Mouse (Mus musculus): ENCODE results near the gene Ccdc122. TPM values are rescaled to one million over a fixed set of nuclear protein-coding genes. Genes with fewer than 3 reads are reported as not detected.
A peak's percentile ranks its signal among the peaks of the same experiment; 100 is the strongest.
"Not testable (repeated sequence)": the region's sequence is repeated elsewhere in the genome, so short reads cannot be mapped to it uniquely, and the experiment has no call there.

Ccdc122 gene
- 0.95 TPM in 2 replicates for polyA plus RNA-seq (2016; fragmentation: Nextera tagmentation; extraction: Ambion mirVana)

GRCm38 (mm10) chr14:77036226-77037046 lies at the start of gene Ccdc122, which contains the start of gene Lacc1:
Gene Ccdc122, plus strand, starts transcription at chr14:77036772.
Gene Lacc1, minus strand, starts transcription at chr14:77036904.
- under 1% methylated on average over 86 of the region's 86 CpGs for WGBS
- H3K4me1 ChIP-seq (replicated peaks) = peaks cover 26% of the 10 kb centered on the region
- H3K27me3 ChIP-seq (ENCODE audit: insufficient read depth, poor library complexity, severe bottlenecking) = peaks cover 5% of the 10 kb centered on the region; the same call in 1 of the 2 replicates
- H3K27ac ChIP-seq = peak within 1 kb of the TSS; percentile 88
- H3K36me3 ChIP-seq = no peaks in the 10 kb centered on the region
- H3K9me3 ChIP-seq = no peaks in the 10 kb centered on the region
- H3K4me3 ChIP-seq = peak within 1 kb of the TSS; percentile 70
- peak; percentile 79 for DNase-seq (ENCODE audit: low spot score)

GRCm38 (mm10) chr14:76990351-76990750 lies 46.2 kb upstream of the Ccdc122 start:
- H3K4me3 ChIP-seq; H3K9me3 ChIP-seq; H3K27ac ChIP-seq; H3K36me3 ChIP-seq; DNase-seq (ENCODE audit: low spot score); H3K4me1 ChIP-seq (replicated peaks); H3K27me3 ChIP-seq (ENCODE audit: insufficient read depth, poor library complexity, severe bottlenecking): not testable (repeated sequence)
- 90% methylated on average over 2 of the region's 2 CpGs for WGBS

GRCm38 (mm10) chr14:77004740-77005139 lies 31.8 kb upstream of the Ccdc122 start:
- no peak overlapping the region for H3K4me3 ChIP-seq

GRCm38 (mm10) chr14:77005566-77005965 lies 31.0 kb upstream of the Ccdc122 start:
- Histone ChIP-seq H3K27ac (no peak overlapping the region), H3K36me3 (no peaks in the 10 kb centered on the region), H3K4me3 (no peak overlapping the region), H3K27me3 (ENCODE audit: insufficient read depth, poor library complexity, severe bottlenecking) (no peaks in the 10 kb centered on the region), H3K9me3 (no peaks in the 10 kb centered on the region), H3K4me1 (replicated peaks) (peaks cover 19% of the 10 kb centered on the region; the same call in 1 of the 2 replicates)
- WGBS = 73% methylated on average over 5 of the region's 5 CpGs
- no peak for DNase-seq (ENCODE audit: low spot score)

More at GRCm38 (mm10) chr14:77004740-77005139, 31.8 kb upstream of the Ccdc122 start:
- Histone ChIP-seq H3K4me1 (replicated peaks) (peaks cover 19% of the 10 kb centered on the region; the same call in 1 of the 2 replicates), H3K36me3 (no peaks in the 10 kb centered on the region), H3K9me3 (no peaks in the 10 kb centered on the region), H3K27ac (no peak overlapping the region), H3K27me3 (ENCODE audit: insufficient read depth, poor library complexity, severe bottlenecking) (no peaks in the 10 kb centered on the region)
- no peak for DNase-seq (ENCODE audit: low spot score)
- WGBS = 75% methylated on average over 8 of the region's 8 CpGs

GRCm38 (mm10) chr14:77008238-77008637 lies 28.3 kb upstream of the Ccdc122 start:
- H3K9me3 ChIP-seq = no peaks in the 10 kb centered on the region
- H3K27me3 ChIP-seq (ENCODE audit: insufficient read depth, poor library complexity, severe bottlenecking) = no peaks in the 10 kb centered on the region
- no peak overlapping the region for H3K4me3 ChIP-seq
- peak; percentile 64 for DNase-seq (ENCODE audit: low spot score)
- 21% methylated on average over 3 of the region's 3 CpGs for WGBS
- H3K27ac ChIP-seq = no peak overlapping the region
- no peaks in the 10 kb centered on the region for H3K36me3 ChIP-seq
- peaks cover 19% of the 10 kb centered on the region; the same call in 1 of the 2 replicates for H3K4me1 ChIP-seq (replicated peaks)

- Histone ChIP-seq H3K4me1 (replicated peaks) (no peaks in the 10 kb centered on the region), H3K27ac (peak overlapping the region; percentile 42; the same call in 1 of the 2 replicates), H3K27me3 (ENCODE audit: insufficient read depth, poor library complexity, severe bottlenecking) (no peaks in the 10 kb centered on the region), H3K9me3 (no peaks in the 10 kb centered on the region), H3K36me3 (no peaks in the 10 kb centered on the region), H3K4me3 (no peak overlapping the region)
- DNase-seq (ENCODE audit: low spot score) = peak; percentile 77
- 7% methylated on average over 3 of the region's 3 CpGs for WGBS
Measured at GRCm38 (mm10) chr14:77011804-77012203, 24.8 kb upstream of the Ccdc122 start.

GRCm38 (mm10) chr14:77016783-77017182 lies 19.8 kb upstream of the Ccdc122 start:
- WGBS = 59% methylated on average over 12 of the region's 12 CpGs
- H3K27me3 ChIP-seq (ENCODE audit: insufficient read depth, poor library complexity, severe bottlenecking); H3K9me3 ChIP-seq; H3K36me3 ChIP-seq; H3K27ac ChIP-seq; DNase-seq (ENCODE audit: low spot score); H3K4me3 ChIP-seq; H3K4me1 ChIP-seq (replicated peaks): not testable (repeated sequence)

- no peaks in the 10 kb centered on the region for H3K9me3 ChIP-seq
- H3K36me3 ChIP-seq = no peaks in the 10 kb centered on the region
- no peak overlapping the region for H3K27ac ChIP-seq
- no peaks in the 10 kb centered on the region for H3K4me1 ChIP-seq (replicated peaks)
- H3K27me3 ChIP-seq (ENCODE audit: insufficient read depth, poor library complexity, severe bottlenecking) = no peaks in the 10 kb centered on the region
- H3K4me3 ChIP-seq = no peak overlapping the region
- DNase-seq (ENCODE audit: low spot score) = no peak
- 85% methylated on average over 6 of the region's 6 CpGs for WGBS
Measured at GRCm38 (mm10) chr14:77017211-77017610, 19.4 kb upstream of the Ccdc122 start.

- H3K36me3 ChIP-seq = no peaks in the 10 kb centered on the region
- H3K4me3 ChIP-seq = no peak overlapping the region
- WGBS = 82% methylated on average over 3 of the region's 3 CpGs
- no peaks in the 10 kb centered on the region for H3K4me1 ChIP-seq (replicated peaks)
- H3K9me3 ChIP-seq = peaks cover 3% of the 10 kb centered on the region; the same call in 1 of the 2 replicates
- H3K27ac ChIP-seq = no peak overlapping the region
- no peaks in the 10 kb centered on the region for H3K27me3 ChIP-seq (ENCODE audit: insufficient read depth, poor library complexity, severe bottlenecking)
- DNase-seq (ENCODE audit: low spot score) = no peak
Measured at GRCm38 (mm10) chr14:77024499-77024898, 12.1 kb upstream of the Ccdc122 start.

- Histone ChIP-seq H3K27ac (no peak overlapping the region), H3K4me3 (no peak overlapping the region), H3K4me1 (replicated peaks) (peaks cover 6% of the 10 kb centered on the region; the same call in 1 of the 2 replicates), H3K36me3 (no peaks in the 10 kb centered on the region), H3K27me3 (ENCODE audit: insufficient read depth, poor library complexity, severe bottlenecking) (no peaks in the 10 kb centered on the region), H3K9me3 (peaks cover 3% of the 10 kb centered on the region; the same call in 1 of the 2 replicates)
- no peak for DNase-seq (ENCODE audit: low spot score)
- WGBS = 56% methylated on average over 5 of the region's 5 CpGs
Measured at GRCm38 (mm10) chr14:77029319-77030054, 7.1 kb upstream of the Ccdc122 start.

GRCm38 (mm10) chr14:77030808-77031207 lies 5.8 kb upstream of the Ccdc122 start:
- Histone ChIP-seq H3K36me3 (no peaks in the 10 kb centered on the region), H3K27ac (no peak overlapping the region), H3K9me3 (peaks cover 3% of the 10 kb centered on the region; the same call in 1 of the 2 replicates), H3K27me3 (ENCODE audit: insufficient read depth, poor library complexity, severe bottlenecking) (peaks cover 2% of the 10 kb centered on the region; the same call in 1 of the 2 replicates), H3K4me3 (no peak overlapping the region), H3K4me1 (replicated peaks) (peaks cover 14% of the 10 kb centered on the region; the same call in 1 of the 2 replicates)
- no peak for DNase-seq (ENCODE audit: low spot score)
- 92% methylated on average over 5 of the region's 5 CpGs for WGBS

GRCm38 (mm10) chr14:77032433-77032832 lies 4.1 kb upstream of the Ccdc122 start:
- peaks cover 26% of the 10 kb centered on the region for H3K4me1 ChIP-seq (replicated peaks)
- no peaks in the 10 kb centered on the region for H3K36me3 ChIP-seq
- no peaks in the 10 kb centered on the region for H3K9me3 ChIP-seq
- no peak overlapping the region for H3K27ac ChIP-seq
- no peak for DNase-seq (ENCODE audit: low spot score)
- WGBS = 65% methylated on average over 5 of the region's 5 CpGs
- peaks cover 5% of the 10 kb centered on the region; the same call in 1 of the 2 replicates for H3K27me3 ChIP-seq (ENCODE audit: insufficient read depth, poor library complexity, severe bottlenecking)
- H3K4me3 ChIP-seq = no peak overlapping the region

Measured in hindbrain, embryonic 10.5 days (tissue).